Mouse (Mus musculus) mouse embryonic stem cell (cell line): ENCODE data around the gene Trip6.

Experiments
- in situ Hi-C, 2 experiments: fragments of 300-500 bp; cut with MboI; formaldehyde crosslinking; loops; 1 replicate in 1 of 2; 3 replicates in 1 of 2; pipeline ENCODE4 v1.14.3; 2019 to 2020; ENCODE audit warnings: low sequenced_read_pairs in 2 of 2, low pct_unique_long_range_greater_than_20kb in 1 of 2, mixed read lengths in 1 of 2; ENCODE audit not compliant: unreplicated experiment in 1 of 2

Gene Trip6

DNA sequence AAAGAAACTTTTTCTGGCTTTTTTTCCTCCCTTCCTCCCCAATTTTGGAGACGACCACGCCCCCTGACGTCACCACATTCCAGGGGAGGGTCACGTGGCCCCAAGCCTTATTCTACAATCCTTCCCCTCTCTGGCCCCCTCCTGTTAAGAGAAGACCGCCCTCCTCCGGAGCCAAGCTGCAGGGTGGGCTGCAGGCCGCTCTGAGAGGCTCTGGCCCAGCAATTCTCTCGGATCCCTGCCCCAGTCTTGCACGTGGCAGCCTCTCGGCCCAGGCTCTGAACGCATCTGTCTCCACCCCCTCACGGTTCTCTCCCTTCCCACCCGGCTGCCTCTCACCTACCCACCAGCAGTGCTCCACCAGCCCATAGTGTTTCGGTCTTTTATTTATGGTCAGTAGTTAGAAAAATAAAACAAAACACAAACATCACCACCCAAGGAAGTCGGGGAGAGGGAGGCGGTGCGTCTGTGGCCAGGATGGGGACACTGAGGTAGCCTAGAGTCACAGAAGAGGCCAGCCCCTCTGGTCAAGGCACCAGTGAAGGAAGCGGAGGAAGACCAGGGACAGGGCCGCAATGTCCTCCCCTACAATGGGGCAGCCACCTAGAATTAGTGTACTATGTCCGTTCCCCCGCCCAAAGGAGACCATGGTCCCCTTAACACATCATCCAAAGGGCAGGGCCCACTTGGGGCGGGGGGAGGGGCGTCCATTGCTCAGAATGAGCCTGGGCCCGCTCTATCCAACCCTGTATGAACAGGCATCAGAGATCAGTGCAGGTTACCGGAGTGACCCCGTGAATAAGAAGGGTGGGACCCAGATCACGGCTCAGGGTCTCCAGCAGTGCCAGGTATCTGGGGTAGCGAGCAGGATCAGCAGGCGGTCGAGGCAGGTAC is at the start of gene Trip6:
Gene Trip6, minus strand, starts transcription at position 212 of the 891 bp plus-strand sequence.
- in situ Hi-C loops = no loop called here

DNA sequence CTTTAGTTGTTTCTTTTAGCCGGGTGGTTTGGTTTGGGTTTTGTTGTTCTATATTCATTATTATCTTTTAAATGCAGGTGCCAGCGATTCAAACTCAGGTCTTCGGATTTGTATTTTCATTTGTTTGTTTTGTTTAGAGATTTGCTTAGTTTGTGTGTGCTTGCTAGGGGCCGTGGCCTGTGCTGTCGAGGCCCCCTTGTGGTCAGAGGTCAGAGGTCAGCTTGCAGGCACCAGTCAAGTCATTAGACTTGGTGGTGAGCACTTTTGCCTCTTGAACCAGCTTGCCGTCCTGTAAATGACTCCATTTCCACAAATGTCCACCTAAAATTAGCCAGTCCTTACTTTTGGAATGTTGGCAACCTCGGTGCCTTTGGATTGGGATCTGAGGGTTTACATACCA is 44.2 kb upstream of the Trip6 start:
- in situ Hi-C loops = no loop called here

DNA sequence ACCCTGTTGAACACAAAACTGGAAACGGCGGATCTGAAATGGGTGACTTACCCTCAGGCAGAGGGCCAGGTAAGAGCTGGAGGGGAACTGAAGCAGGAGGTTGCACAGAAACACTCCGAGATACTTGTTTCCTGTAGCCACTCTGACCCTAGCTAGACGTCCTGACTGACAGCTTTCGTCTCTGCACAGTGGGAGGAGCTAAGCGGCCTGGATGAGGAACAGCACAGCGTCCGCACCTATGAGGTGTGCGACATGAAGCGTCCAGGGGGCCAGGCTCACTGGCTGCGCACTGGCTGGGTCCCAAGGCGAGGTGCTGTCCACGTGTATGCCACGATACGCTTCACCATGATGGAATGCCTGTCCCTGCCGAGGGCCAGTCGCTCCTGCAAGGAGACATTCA is 39.9 kb upstream of the Trip6 start:
- in situ Hi-C loops = no loop called here

DNA sequence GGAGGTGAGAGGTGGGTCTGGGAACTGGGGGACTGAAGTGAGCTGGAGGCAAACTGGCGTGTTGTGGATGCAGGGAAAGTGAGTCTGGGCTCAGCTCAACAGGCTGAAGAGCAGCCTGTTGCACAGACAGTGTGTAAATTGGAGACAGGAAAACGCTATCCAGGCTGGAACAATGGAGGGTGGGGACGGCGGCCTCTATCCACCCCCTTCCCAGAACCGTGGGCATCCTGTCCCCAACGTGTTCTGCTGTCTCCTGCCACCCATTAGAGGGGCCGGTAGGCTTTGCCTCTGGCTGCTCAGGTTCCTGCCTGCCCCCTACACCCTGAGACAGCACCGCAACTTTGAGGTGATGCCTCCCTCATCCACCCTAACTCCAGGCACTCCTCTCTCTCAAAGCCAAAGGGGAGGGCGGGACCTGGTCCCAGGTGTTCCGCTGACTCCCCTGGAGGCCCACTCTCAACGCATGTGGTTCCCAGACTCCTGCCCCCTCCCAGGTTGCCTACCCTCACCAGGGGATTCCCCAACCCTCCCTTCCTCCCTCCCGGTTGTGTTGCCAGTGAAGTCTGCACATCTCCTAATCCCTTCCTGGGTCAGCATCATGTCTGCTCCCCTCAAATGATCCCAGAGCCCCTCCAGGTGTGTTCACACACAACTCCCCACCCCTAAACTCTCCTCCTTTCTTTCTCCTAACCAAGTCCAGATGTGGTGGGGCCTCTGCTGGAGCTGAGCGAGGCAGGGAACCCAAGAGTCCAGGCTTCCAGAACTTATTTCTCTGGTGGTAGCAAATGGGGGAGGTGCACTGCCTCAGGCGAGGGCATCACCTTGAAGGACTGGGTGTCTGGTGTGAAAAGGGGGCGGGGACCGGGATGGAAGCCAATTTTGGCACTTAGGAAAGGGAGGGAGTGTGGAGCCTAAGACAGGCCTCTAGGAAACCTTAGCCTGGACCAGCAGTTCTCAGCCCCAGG is 38.1 kb upstream of the Trip6 start:
- in situ Hi-C loops = no loop called here

DNA sequence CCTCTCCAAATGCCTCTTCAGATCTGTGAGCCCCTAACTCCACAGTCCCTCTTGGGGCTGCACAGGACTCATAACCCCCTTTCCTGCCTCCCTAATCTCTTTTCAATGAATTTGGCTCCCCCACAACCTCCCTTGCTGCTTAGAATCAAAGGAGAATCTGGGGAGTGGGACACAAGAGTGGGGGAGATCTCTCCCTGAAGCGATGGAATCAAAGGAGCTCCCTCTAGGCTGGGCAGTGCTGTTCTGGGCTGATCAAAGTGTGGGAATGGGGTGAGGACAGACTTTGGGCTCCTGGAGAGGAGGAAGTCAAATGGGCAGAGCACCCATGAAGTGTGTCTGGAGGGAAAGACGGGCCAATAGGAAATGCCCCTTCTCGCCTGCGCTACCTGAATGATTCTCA is 37.2 kb upstream of the Trip6 start:
- in situ Hi-C loops = no loop called here

GRCm38 (mm10) chr5:137351058-137351380 is 36.8 kb upstream of the Trip6 start:
- in situ Hi-C loops = no loop called here

DNA sequence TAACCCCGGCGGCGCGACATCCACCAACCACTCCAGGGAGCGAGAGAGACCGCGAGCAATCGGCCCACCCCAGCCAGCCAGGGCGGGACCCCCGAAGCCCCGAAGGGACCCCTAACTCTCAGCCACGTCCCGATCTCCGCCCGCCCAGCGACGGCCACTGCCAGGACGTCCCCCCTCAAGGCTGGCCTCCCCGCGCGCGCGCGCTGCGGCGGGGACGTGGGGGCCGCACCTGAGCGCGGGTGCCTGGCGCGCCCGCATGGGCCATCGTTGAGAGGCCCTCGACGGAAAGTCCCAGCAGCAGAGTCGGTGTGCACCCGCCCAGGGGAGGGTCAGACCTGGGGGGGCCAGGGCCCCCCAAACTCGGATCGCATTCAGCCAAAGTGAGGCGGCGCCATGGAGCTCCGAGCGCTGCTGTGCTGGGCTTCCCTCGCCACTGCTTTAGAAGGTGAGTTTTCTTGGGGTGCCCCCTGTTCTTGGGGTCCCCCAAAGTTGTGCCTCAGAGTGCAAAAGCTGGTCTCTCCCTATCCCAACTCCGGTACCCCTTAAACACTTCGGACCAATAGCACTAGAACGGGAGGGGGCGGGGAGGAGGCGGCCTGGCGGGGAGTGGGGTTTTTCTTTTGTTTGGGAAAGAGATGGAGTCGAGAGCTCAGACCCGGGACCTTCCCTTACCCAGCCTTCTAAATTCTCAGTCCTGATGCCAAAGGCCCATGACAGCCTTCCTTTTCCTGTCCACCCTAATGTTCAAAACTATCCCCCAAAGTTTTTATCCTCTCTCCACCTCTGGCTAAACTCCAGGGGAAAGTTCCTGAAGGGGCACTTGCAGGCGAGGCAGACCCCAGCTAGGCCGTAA is 36.2 kb upstream of the Trip6 start:
- in situ Hi-C loops = no loop called here

DNA sequence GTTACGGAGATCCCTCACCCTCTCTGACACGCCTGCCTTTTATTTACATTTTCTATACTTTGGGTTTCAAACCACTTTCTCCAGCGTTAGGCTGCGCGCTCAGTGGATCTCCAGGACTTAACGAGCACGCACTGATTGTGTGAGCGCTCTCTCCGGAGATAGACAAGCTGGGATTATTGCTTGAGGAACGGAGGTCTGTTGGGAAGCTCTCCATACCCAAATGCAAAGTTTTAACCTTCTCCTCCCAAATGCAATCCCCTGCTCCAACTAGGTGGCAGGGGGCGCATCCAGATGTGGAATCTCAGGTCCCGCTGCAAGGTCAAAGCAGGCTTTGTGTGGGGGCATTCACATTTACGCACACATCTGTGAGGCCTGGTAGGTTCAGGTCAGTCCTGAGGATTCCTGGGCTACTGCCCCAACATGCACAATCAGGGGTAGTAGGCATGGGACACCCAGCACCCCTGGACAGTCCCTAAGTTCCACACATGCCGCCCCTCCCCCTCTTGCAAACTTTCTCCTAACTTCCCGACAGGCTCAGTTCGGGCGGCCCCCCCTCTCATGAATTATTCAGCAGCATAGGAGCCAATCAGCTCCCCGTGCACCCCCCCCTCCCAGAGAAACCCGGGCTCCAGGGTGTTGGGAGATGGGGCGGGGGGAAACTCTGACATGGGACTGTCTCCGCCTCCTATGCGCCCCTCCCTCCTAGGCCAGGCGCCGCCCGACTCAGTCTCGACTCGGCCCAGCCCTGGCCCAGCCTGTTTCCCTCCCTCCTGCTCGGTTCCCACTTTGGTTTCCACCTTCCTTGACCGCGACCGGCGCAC is 35.4 kb upstream of the Trip6 start, which contains the start of gene Ephb4:
Gene Ephb4, plus strand, starts transcription at position 726 of the 821 bp plus-strand sequence.
- in situ Hi-C loops = no loop called here

DNA sequence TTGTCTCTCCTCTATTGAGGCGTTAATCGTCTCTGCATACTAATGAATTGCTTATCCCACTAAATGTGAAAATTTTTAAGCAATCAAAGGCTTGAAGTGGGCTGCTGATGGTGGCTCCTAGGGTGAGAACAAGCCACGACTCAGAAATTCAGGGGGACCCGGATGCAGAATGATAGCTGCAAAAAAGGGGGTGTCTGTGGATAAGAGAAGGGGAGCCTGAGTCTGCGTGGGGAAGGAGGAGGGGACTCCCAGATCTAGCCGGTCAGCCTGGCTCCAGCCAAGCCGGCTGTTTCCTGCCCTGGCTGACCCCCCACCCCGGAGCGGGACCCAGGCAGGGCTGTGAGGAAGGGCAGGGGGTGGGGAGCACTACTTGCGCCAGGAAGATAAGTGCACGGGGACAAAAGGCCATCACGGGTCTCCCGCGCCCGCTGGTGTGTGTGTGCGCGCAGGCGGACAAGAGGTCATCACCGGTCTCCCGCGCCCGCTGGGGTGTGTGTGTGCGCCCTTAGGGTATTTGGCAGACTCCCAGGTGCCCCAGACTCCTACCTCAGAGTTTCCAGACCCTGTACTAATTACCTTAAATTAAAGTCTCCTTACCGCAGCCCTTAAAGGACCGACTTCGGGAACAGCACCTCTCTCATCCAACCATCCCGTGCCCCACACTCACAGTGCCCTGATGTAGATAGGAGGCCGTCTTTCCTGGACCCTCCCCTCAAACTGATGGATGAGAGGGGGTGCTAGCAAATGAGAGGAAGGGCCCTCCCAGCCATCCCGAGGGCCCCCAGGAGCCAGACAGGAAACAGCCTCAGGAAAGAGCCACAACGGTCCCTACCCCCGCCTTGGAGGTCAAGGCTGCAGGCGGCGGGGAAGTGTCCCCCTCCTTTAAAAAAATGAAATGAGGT is 34.5 kb upstream of the Trip6 start:
- in situ Hi-C loops = no loop called here

DNA sequence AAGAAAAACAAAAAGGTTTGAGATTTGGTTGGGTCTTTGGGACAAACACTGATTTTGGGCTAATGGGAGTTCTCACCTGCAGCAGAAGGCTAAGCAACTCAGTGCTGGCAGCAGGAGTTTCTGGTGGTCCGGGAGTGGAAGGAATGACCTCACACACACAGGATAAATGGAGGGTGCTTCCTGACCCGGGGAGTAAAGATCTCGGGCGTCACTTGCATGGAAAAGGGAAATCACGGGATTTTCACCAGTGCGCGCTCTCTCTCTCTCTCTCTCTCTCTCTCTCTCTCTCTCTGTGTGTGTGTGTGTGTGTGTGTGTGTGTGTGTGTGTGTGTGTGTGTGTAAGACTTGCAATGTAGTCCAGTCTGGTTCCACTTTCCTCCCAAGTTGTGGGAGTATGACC is 33.7 kb upstream of the Trip6 start:
- in situ Hi-C loops = no loop called here

GRCm38 (mm10) chr5:137346983-137347382 is 32.8 kb upstream of the Trip6 start:
- in situ Hi-C loops = no loop called here

DNA sequence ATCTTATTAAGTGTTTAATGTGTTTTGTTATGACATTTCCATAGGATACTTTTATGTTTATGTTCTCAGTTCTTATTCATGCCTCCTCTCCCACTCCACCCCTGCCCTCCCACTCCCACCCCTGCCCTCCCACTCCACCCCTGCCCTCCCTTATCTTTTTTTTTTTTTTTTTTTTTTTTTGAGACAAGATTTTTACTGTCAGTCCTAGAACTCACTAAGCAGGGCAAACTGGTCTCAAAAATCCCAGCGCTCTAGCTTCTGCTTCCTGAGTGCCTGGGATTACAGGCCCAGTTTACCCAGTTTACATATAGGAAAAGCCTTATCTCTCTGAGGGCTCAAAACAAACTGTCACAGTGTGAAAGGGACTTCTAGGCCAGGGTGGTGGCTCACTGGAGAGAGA is 32.2 kb upstream of the Trip6 start:
- in situ Hi-C loops = no loop called here

DNA sequence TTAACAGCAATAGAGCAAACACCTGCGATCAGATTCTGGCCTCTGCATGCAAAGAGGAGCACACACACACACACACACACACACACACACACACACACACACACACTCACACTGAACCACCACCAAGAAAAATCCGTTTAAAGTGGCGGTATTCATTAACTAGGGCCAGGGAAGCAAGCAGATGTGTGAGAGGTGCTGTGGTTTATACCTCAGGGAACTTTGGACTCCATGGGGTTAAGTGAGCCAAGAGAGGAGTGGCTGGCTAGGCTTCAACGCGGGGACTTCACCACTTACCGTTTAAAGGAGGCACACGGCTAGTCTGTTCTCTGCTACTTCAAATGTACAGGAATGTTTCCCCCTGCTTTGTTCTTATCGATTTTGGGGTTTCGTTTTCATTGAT is 31.6 kb upstream of the Trip6 start:
- in situ Hi-C loops = no loop called here

GRCm38 (mm10) chr5:137343869-137344268 is 29.7 kb upstream of the Trip6 start:
- in situ Hi-C loops = no loop called here

DNA sequence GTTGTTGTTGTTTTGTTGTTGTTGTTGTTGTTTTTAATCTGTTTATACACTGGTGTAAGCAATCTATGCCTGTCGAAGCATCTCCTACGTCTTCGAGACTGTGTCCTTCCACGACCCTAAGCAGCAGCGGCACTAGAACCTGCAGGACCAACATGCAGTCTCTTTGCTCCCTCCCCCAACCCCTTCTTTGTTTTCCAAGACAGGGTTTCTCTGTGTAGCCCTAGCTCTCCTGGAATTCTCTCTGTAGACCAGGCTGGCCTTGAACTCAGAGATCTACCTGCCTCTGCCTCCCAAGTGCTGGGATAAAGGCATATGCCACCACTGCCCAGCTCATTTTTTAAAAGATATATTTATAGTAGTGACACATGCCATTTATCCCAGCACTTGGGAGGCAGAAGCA is 29.2 kb upstream of the Trip6 start:
- in situ Hi-C loops = no loop called here

DNA sequence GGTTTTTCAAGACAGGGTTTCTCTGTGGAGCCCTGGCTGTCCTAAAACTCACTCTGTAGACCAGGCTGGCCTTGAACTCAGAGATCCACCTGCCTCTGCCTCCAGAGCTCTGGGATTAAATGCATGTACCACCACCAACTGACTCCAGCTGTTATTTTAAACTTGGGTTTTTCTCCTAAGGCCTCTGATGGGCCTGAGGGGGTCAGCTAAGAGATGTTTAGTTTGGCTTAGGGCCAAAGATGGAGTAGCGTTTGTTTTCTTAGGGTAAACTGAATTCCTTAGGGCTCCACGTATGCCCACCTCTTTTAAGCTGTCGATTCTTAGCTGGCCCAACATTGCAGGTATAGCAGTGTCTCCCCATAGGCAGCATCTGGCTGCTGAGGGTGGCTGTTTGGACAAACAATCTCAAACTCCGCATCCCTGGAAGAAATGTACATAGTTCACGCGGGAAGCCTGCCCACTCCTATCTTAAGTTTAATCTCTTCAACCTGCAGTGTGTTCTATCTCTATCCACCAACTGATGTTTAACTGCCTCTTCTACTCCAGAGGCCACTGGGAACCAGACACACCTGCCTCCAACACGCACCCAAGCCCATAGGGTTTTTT is 28.3 kb upstream of the Trip6 start:
- in situ Hi-C loops = no loop called here

DNA sequence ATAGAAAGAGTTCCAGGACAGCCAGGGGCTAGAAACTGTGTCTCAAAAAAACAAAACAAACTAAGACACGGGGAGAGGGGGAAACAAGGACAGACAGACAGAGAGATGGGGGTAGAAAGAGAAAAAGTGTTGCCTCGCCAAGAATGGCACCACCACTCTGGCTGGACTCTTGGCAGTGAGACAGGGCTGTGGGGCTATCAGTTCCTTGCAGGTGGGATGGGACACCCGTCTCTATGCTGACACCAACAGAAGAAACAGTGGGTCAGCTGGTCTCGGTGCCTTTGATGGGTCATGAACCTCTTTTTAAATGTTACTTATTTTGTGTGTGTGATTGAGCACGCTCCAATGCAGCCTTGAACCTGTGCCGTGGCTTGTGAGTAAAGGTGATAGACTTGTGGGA is 26.0 kb upstream of the Trip6 start:
- in situ Hi-C loops = no loop called here
